Mouse (Mus musculus): ENCODE results near the gene Rbms3.

Gene Rbms3

GRCm38 (mm10) chr9:116909511-116909910 is 720.2 kb downstream of the Rbms3 start:
- no peak for DNase-seq (ENCODE audit: low read depth, low spot score)

- no peak for DNase-seq (ENCODE audit: low read depth, low spot score)
Observed at GRCm38 (mm10) chr9:116906955-116907354, 722.8 kb downstream of the Rbms3 start.

- DNase-seq (ENCODE audit: low read depth, low spot score) = no peak
Observed at GRCm38 (mm10) chr9:116905646-116906045, 724.1 kb downstream of the Rbms3 start.

GRCm38 (mm10) chr9:116903304-116903993 is 726.3 kb downstream of the Rbms3 start:
- DNase-seq (ENCODE audit: low read depth, low spot score) = no peak

GRCm38 (mm10) chr9:116899403-116899802 is 730.3 kb downstream of the Rbms3 start:
- no peak for DNase-seq (ENCODE audit: low read depth, low spot score)

- DNase-seq (ENCODE audit: low read depth, low spot score) = no peak
Observed at GRCm38 (mm10) chr9:116886973-116887680, 742.6 kb downstream of the Rbms3 start.

GRCm38 (mm10) chr9:116885617-116886016 is 744.1 kb downstream of the Rbms3 start:
- DNase-seq (ENCODE audit: low read depth, low spot score) = no peak

- DNase-seq (ENCODE audit: low read depth, low spot score) = no peak
Observed at GRCm38 (mm10) chr9:116880503-116880902, 749.2 kb downstream of the Rbms3 start.

GRCm38 (mm10) chr9:116879600-116880457 is 749.9 kb downstream of the Rbms3 start:
- DNase-seq (ENCODE audit: low read depth, low spot score) = no peak

GRCm38 (mm10) chr9:116876786-116877185 is 752.9 kb downstream of the Rbms3 start:
- no peak for DNase-seq (ENCODE audit: low read depth, low spot score)

- no peak for DNase-seq (ENCODE audit: low read depth, low spot score)
Observed at GRCm38 (mm10) chr9:116873976-116874320, 755.8 kb downstream of the Rbms3 start.

GRCm38 (mm10) chr9:116873033-116873975 is 756.4 kb downstream of the Rbms3 start:
- peak; percentile 6 for DNase-seq (ENCODE audit: low read depth, low spot score)

- DNase-seq (ENCODE audit: low read depth, low spot score) = no peak
Observed at GRCm38 (mm10) chr9:116872346-116872745, 757.4 kb downstream of the Rbms3 start.

GRCm38 (mm10) chr9:116871576-116871975 is 758.1 kb downstream of the Rbms3 start:
- DNase-seq (ENCODE audit: low read depth, low spot score) = no peak

- no peak for DNase-seq (ENCODE audit: low read depth, low spot score)
Observed at GRCm38 (mm10) chr9:116866060-116866459, 763.7 kb downstream of the Rbms3 start.

GRCm38 (mm10) chr9:116863626-116864025 is 766.1 kb downstream of the Rbms3 start:
- no peak for DNase-seq (ENCODE audit: low read depth, low spot score)

- no peak for DNase-seq (ENCODE audit: low read depth, low spot score)
Observed at GRCm38 (mm10) chr9:116862341-116862740, 767.4 kb downstream of the Rbms3 start.

GRCm38 (mm10) chr9:116857861-116858595 is 771.7 kb downstream of the Rbms3 start:
- no peak for DNase-seq (ENCODE audit: low read depth, low spot score)

GRCm38 (mm10) chr9:116857151-116857550 is 772.6 kb downstream of the Rbms3 start:
- no peak for DNase-seq (ENCODE audit: low read depth, low spot score)

- no peak for DNase-seq (ENCODE audit: low read depth, low spot score)
Observed at GRCm38 (mm10) chr9:116855744-116856143, 774.0 kb downstream of the Rbms3 start.

All from brain, embryonic 18.5 days (tissue).